Mouse (Mus musculus) ovary, postnatal 10 days (tissue): ENCODE results near the gene Wdpcp.
"Not testable (repeated sequence)": the region's sequence is repeated elsewhere in the genome, so short reads cannot be mapped to it uniquely, and the experiment has no call there.

Experiments
- DNase-seq: peaks from one replicate; pipeline ENCODE4 v3.0.0; 2022; ENCODE audit warnings: low spot score

Wdpcp gene

DNA sequence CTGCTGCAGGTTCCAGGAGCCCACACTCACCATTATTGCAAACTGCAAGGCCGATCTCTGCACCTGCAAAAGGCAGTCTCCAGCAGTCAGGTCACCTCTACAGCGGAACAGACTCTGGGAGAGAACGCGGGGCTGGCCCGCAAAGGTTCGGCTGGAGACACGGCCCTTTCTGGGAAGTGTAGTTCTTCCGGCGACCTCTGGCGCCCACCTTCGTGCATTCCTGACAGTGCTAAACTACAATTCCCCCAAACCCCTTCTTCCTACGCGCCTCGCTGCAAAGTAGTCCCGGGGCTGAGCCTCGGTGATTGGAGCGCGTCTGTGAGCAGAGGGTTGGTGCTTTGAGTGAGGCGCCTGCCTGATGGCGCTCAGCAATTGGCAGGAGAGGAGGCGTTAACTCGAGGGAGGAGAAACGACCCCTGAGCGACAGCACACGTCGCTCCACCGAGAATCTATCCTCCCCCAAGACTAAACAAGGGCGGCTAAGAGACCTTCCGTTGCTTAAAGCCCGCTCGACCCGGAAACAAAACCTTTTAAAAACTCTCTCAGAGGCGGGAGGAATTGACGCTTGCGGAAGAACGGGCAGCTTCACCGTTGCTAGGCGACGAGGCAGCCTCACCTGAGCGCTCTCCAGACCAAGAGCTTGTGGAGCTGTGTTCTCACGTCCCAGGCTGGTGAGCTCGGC lies at the start of gene Wdpcp, which contains the start of gene Mdh1:
Wdpcp (plus strand) TSS at position 536 of the 682 bp plus-strand sequence.
Mdh1 (minus strand) TSS at position 668 of the 682 bp plus-strand sequence.
- DNase-seq: peak; percentile 77

DNA sequence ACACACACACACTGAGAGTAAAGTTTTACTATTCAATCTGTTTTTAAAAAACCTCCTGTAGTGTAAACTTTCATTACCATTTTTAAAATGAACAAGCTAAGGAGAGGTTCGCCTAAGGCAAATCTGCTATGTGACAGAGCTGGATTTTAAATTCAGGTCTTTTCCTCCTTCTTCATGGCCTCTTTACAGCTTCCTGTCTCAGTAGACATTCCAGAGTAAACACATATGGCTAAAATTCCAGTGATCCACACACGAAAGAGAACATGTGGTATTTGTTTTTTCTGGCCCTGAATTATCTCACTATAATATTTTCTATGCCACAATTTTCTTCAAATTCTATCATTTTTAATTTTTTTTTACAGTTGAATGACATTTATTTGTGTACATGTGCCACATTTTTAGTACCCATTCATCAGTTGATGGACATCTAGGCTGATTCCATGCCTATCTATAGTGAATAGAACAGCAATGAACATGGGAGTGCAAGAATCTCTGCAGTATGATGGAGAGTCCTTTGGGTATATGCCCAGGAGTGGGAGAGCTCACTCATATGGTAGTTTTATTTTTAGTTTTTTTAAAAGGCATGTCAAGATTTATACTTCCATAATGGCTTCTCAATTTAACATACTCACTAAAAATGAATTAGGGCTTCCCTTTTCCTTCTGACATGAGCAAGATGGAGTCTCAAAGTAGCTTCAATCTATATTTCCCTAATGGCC lies 43.2 kb upstream of the Wdpcp start:
- no peak for DNase-seq

DNA sequence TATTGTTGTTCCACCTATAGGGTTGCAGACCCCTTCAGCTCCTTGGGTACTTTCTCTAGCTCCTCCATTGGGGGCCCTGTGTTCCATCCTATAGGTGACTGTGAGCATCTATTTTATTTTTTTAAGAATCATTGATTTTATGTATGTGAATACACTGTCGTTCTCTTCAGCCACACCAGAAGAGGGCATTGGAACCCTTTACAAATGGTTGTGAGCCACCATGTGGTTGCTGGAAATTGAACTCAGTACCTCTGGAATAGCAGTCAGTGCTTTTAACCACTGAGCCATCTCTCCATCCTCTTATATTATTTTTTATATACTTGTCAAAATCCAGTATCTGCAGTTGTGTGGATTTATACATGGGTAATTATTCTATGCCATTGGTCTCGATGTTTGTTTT lies 41.2 kb upstream of the Wdpcp start:
- not testable (repeated sequence) for DNase-seq

DNA sequence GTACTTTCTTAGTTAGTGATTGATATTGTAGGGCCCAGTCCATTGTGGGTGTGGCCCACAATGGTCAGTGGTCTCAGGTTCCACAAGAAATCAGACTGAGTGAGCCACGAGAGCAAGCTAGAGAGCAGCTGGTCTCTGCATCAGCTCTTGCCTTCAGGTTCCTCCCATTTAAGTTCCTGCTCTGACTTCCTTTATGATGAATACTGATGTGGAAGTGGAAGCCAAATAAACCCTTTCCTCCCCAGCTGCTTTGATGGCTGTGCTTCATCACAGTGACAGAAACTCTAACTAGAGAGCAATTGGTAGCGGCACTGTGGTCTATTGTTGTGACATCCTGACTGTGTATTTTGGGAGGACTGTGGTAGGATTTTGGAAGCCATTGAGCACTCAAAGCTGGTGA lies 32.0 kb upstream of the Wdpcp start:
- no peak for DNase-seq

DNA sequence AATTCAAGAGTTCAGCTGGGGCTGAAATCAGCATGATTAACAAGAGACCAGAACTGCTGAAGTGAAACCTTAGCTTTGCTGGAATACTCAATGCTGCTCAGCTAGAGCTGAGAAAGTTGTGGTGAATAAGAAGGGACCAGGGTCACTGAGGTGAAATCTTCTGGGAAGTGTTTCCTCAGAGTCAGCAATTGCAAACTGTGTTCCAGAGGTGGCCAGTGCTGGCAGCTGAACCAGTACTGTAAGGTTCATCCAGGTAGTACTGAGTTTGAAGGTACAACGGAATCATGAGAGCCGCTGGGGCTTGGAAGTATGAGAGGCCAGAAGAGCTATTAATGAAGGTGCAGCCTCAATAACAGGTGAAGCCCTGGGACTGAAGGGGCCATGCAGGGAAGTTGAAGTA lies 31.4 kb upstream of the Wdpcp start:
- no peak for DNase-seq

DNA sequence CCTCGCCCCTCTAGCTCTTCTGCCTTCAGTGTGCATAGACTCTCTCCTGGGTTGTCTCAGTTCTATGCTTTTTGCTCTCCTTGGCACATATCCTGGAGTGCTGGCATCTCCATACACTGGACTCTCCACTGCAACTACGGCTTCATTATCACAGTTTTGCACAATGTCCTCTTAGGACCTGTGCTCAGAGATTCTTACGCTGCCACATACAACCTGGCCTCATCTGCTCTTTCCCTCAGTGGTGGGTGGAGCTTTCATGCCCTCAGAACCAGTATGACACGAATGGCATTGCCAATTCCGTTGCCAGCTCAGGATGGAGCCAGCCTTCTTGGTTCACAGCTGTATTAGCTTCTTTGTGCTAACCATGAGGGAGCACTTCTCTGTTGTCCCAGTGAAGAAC lies 29.3 kb upstream of the Wdpcp start:
- no peak for DNase-seq

DNA sequence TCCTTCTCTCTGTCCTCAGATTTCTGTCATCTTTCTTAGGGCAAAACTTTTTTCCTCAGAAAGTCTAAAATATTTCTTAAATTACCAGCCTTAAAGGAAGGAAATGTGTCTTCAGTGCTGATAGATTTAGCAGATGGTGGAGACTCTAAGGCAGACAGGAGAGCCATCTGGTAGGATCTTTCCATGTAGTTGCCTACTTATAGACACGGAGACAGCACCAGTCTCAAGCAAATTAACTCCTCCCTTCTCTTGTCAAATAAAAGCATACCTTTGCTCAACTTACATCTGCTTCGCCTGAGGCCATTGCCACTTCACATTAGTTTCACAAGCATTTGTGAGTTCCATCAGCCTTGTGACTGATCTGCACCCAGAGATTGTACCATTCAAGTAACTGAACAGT lies 27.0 kb upstream of the Wdpcp start:
- no peak for DNase-seq

DNA sequence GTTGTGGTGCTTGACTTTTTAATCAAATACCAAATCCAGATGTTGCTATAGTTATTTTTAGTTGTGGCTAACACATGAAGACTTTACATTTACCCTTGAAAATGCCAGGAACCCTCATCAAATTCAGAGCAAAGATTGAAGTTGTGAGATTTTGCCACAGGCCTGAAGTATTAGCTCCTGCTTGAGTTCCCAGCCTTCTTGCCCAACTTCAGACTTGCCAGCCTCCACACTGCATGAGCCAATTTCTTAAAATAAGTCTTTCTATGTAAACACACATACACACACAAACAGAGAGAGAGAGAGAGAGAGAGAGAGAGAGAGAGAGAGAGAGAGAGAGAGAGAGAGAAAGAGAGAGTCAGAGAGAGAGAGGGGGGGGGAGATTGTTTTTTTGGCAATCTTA lies 26.1 kb upstream of the Wdpcp start:
- no peak for DNase-seq

DNA sequence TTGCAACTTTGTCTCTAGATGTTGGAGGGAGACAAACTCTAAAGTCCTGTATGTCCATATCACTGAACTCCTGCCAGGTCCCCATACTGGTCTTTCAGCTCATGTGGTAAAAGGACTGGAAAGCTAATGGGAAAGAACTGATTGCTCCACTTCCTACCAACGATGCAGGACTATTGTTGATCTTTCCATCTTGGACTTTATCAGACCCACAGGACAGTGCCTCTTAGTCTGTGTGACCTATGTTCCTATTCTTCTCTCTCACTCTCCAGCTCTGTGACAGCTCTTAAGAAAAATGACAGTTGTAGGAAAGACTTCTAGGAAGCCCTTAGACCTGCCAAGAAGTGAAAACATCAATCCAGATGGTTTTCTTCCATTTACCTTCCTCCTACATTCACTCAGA lies 25.4 kb upstream of the Wdpcp start:
- DNase-seq: no peak

DNA sequence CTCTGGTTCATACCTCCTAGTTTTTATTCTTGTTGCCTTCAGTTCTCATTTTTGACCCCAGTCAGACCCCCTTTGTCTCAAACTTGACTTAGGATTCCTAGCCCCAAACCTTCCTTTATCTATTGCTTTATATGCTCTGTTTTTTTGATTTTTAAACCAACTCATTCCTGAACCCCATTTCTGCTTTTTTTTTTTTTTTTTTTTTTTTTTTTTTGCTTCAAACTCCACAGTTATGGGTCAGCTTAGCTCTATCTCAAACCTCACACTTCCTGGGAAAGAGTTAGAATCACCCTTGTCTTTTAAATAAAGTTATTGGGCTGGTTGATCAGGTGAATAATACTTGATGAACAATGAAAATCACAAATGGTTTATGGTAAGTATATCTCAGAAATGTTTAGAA lies 24.5 kb upstream of the Wdpcp start:
- no peak for DNase-seq

DNA sequence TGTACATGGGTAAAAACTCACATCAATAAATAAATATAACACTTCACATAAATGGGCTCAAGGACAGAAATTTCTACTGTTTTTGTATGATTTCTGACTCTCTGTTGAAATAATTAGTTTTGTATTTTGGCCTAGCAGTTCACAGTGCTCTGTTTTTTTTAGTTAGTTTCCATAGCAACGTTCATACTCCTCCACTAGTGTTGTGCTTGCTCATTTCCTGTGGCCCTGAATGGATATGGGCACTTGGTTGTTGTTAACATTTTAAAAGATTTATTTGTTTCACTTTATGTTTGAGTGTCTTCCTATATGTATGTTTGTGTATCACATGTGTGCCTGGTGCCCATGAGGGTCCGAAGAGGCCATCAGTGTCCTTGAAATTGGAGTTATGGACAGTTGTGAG lies 23.0 kb upstream of the Wdpcp start:
- no peak for DNase-seq

DNA sequence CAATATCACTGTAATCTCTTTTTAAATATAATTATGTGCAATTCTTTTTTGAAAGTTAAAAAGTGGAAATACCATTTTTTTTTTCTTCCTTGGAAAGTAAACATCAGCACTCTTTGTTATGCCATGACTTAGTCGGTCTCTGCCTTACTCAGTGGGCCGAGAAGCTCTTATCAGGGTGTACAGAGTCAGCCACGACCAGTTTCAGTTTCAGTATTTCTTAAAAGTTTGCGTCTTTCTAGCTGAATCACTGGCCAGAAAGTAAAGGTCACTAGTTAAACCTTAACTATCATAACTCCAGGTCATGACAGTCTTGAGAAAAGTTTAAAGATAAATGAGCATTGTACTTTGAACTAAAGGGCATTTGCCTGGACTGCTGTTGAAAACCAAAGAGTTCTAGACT lies 22.3 kb upstream of the Wdpcp start:
- no peak for DNase-seq

DNA sequence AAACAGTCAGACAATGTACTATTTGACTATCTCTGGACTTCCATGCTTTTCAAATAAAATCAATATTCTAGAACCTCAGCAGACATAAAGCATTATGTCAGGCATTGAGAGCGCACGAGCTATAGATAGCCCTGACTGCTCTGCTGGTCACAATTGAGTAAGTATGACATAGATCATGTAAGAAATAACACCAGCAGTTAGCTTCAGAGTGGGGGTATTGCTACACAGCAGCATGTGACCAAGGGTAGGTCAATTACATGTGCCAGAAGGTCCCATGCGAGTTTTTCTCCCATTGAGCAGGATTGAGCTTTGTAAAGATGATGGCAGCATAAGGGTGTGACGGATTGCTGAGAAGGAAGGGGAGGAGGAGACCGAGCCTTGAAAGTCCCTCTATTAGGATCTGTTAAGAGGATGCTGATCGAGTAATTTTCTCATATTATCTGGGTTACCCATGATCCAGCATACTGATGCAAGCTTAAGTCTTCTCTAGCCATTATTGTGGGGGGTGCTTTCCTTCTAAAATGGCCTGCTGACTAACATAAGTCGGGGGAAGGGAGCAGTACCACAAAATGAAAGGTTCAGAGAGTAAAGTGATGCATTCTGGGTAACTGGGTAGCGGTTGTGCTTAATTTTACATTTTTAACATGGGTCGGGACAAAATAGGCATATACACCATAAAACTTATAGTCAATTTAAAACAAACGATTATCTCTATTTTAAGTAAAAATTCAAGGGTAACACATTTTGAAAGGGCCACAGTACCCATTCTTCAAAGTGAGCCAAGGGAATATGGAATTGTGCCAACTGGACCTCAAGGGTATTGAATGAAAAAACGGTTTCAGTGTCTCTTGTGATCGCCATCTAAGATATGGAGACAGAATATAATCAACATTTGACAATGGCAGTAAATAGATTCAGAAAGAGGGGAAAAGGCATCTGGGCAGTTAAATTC lies 21.5 kb upstream of the Wdpcp start:
- DNase-seq: no peak

DNA sequence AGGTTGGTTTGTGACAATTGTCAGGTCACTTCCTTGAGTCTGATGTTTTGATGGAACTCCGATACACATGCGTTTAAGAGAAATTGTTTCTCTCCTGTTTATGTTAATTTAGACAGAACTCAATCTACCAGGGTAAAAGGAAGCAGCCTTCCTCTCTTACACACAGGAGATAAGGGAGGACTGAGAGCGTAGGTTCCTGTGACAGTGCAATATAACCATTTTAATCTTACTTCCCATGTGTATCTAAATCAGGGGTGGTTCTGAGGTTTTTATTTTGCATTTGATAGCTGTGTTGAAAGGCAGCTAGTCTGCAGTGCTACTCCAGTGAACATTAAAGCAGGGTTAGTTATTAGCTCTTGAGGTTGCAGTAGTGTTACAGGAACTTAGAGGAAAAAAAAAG lies 20.0 kb upstream of the Wdpcp start:
- DNase-seq: no peak

DNA sequence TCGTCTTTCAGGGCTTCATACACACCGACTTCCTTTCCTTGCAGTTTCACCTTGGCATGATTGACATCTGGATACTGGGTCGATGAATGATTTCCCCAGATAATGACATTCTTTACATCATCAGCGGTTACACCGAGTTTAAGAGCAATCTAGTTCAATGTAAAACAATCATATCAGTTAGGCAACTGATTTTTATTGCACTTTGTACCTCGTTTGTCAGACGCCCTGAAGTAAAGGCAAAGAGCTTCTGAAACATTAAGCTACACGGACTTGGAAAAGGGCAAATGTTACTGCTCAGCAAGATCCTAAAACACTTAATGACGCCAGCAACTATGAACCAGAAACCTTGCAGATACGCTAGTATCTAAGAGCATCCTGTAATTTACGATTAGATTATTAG lies 12.3 kb upstream of the Wdpcp start:
- DNase-seq: no peak

DNA sequence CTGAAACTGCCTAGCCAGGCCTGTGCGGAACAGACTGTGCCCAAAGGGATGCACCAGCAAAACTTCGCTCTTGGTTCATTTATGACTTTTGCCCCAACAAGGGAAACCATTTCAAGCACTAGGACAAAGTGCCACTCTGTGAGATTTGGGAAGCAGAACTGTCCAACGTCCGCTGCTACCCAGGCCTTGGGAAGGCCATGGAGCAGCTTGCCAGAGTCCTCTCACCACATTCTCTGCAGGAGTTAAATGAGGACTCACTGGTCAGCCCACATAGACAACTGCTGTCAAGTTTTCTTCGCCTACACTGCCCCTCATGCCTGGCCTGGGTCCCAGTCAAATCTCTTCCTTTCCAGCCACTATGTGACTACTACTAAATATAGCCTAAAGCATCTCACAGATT lies 10.7 kb upstream of the Wdpcp start:
- no peak for DNase-seq

DNA sequence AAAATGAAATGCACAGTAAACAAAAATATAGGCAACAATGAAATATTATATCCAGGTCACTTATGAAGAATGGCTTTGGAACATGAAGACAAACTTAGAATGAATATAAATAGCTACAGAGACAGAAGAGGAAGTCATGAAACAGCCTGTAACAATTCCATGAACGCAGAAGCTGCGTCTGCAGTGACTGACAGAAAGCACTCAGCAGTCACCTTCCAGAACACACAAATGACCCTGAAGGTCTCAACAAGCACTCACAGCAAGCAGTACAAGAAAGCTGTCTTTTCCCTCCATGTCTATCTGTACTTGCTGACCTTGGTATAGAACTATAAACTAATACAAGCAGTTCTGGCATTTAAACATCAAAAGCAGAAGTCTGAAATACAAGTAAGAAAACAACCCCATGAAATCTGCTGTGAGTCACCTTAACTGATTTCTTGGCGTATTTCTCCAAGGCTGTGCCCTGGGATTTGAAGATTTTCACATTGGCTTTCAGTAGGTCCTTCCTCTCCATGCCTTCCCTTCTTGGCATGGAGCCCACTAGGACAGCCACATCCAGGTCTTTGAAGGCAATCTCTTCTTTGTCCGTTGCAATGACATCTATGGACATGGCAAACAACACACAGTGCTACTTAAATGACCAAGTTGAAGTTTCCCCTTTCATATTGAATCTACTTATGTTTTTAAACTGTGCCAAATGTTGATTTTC lies 8.3 kb upstream of the Wdpcp start:
- no peak for DNase-seq

DNA sequence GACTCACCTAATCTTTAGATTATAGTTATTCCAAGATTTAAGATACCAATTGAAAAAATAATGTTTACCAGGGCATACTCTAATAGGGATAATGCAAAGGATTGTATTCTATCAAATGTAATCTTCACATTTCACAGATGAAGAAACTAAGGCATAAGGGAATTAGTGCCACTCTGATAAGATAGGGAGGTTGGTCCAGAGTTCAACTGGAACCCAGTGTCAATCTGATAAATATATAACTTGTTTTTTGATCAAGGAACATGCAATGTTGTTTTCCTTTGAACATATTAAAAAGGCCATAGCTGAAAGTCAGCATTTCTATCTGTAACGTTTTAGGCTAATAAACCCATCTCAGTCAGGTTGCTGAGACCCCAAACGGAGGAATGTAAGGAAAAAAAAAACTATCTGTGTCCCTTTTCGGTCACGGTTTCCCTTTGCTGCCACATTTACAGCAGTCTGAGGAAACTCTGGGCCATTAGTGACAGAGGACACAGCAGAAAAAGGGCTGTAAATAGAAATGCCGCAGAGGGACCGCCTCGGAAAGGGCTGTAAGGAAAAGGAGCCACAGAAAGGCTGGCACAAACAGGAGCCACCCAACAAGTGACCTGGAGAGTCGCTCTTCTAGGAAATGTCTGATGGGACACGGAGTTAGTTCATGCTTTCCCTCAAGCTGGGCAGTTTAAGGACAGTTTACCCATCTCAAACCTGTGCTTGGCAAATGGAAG lies 7.2 kb upstream of the Wdpcp start:
- DNase-seq: no peak

DNA sequence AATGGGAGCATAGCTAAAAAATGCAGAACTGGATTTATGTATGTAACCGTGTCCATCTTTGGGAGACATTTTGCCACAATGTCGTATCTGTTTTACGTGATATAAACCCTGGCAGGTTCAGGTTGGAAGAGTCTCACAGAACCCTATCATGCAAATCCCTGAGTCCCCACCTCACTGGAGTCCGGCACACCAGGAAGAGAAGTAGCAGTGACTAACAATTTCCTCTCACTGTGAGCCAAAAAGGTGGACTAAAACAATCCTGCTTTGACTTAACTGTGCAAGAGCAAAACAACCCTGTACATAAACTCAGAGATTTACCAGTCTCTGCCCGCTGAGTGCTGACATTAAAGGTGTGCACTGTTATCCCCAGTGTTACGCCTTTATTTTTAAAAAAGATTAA lies 5.1 kb upstream of the Wdpcp start:
- no peak for DNase-seq

DNA sequence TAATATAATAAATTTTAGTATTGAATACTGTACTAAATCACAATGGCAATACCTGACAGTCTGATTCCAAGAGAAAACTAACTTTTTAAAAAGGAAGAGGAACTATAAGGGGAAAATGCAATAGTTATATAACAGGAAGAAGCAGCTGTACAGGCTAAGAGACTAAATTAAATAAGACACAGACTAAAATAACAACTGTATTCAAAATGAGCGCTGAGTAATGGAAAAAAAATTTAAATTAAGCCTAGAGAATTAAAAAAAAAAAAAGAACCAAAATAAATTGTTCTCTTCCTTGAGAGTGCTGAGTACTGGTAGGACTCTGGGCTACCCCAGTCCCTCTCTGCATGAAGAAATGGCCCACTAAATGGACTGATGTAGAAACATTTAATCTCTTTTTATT lies 4.3 kb upstream of the Wdpcp start:
- no peak for DNase-seq

DNA sequence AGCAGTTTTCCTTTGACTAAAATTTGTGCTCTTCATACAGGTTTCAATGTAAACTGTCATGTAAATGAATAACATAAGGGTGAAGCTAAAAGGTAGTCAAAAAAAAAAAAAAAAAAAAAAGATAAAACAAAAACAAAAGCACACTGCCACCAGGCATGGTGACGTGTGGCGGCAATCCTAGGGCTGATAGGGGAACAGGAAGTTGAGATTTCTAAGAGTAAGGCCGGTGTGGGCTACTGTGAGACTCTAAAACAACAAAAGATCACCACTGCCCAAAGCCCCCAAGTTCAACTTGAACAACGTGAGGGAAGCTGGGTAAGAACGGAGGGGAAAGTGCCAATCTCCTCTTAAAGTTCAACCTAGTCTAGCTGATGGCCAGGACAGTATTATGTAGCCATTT lies 3.0 kb upstream of the Wdpcp start:
- no peak for DNase-seq
